Mouse (Mus musculus) adrenal gland, postnatal 10 days (tissue): ENCODE results near the gene Aox1. TPM values are rescaled to one million over a fixed set of nuclear protein-coding genes. Genes with fewer than 3 reads are reported as not detected.

Source experiments
- DNase-seq: peaks from one replicate; pipeline ENCODE4 v3.0.0; 2021; ENCODE audit warnings: mixed read lengths
- total RNA-seq, 2 experiments: library from RNA; stranded (reverse); gene quantifications; 2 replicates each; pipeline ENCODE4 v1.2.3; 2021

Gene Aox1
- total RNA-seq, 2 experiments from 2014 or later = 19.2 to 26.3 TPM

DNA sequence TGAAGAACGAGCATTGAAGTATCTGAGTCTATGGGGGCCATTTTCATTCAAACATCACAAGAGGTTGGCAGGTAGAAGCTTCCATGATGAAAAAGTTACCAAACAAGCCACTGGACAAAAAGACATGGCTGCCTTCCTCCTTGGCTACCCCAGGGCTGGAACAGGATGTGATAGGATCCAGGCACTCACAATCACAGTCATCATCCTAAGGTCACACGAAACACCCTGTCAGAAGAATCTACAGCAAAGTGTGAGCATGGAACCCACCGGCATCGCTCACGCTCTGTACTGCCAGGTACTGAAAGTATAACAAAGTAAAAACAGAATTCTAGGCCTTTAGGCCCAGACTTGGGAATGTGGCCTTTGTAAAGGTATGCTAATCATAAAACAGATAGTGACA is 80.5 kb downstream of the Aox1 start:
- no peak for DNase-seq

DNA sequence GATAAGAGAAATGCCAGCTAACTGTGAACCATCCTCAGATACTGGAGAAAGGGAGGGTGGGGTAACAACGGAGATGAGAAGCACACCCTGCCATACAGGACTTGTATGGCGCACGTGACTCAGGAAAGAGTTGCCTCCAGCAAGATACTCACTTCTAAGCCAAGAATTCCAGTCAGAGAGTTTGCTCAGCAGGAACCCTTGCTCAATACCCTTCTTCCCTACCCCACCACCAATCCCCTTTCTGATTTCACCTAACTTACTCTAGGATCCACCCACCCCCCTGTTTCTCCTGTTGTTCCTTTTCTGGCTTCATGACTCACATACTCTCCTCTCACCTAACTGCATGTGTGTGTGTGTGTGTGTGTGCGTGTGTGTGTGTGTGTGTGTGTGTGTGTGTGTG is 81.6 kb downstream of the Aox1 start:
- no peak for DNase-seq

DNA sequence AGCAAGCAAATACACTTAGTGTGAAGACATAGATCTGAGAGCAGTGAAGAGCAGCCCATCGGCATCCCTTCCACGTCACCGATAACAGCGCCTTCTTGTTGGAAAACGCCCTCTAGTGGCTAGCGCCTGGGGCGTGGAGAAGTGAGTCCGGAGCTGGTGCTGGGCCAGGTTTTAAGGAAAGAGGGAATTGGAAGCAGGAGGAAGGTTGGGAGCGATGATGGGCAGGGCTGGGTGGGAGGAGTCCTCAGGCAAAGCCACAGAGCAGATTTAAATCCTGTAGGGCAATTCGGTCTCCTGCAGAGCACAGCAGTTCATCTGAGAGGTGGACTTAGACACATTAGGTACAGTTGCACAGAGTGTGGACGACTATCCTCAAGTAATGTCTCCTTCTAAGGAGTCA is 83.1 kb downstream of the Aox1 start, which contains the start of gene Aox3:
TSS of gene Aox3 (plus strand) at position 251 of the 400 bp plus-strand sequence.
- DNase-seq = peak; percentile 88

- DNase-seq = no peak
Measured at GRCm38 (mm10) chr1:58113441-58113840, 83.7 kb downstream of the Aox1 start.

DNA sequence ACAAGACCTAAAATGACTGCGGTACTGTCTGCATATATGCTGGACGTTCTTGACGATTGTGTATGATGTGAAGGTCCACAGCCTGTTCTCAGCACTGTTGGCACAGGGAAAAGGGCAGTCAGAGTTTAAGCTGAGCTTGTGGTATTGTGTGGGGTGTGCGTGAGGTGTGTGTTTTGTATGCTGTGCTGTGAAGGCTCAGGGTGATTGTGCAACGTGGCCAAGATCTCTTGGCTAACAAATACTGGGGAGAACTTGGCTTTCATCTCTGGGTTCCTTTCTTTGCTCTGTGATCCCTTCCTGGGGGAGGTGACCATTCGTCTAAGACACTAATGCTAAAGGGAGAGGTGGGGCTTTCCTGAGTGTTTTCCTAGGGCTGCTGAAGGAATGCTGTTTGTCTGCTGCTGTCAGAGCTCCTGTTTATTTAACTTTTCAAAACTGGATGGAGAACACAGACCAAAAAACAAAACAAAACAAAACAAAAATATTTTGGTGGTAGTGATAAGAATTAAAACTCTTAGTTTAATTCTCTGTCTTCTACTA is 84.4 kb downstream of the Aox1 start:
- DNase-seq = no peak

DNA sequence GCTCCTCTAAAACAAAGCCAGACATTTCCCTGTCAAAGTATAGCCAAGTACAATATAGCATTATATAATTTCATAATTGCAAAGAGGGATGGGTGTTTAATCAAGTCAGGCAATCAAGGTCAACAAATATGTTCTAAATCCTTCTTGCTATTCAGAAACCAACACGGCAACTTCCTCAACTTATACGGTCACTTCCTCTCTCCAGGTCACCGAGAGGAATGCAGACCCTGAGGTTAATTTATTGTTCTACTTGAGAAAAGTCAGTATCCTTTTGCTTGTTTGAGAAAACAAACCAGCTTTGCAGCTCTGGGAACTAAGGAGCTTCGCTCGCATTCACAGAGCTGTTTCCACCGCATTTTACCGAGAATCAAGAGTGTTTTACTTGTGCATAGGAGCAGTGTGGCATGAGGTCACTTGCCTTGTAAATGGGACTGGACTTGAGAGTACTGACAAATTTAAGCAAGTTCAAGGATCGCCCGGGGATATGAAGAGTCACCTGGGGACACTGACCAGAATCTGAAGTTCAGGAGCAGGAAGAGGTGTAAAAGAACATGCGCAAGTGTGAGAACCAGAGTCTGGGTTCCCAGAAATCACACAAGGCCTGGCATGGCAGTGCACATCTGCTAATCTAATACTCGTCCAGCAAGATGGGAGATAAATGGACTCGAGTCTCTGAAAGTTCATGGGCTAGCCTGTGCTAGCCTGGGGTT is 85.1 kb downstream of the Aox1 start:
- no peak for DNase-seq

DNA sequence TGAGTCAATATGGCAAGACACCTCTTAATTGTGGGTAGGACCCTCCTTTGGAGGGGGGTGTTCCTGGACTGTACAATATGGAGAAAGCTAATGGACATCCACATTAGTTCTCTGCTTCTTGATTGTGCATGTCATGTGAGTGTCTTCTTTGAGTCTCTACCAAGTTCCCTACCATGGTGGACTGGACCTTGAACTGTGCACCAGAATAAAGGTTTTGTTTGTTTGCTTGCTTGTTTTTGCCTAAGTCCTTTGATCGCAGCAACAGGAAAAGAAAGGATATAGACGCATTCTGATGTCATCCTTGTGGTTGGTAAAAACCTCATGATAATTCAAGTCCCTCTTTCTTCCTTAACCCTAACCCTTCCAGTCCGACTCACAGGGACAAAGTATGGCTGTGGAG is 88.5 kb downstream of the Aox1 start:
- DNase-seq = no peak

DNA sequence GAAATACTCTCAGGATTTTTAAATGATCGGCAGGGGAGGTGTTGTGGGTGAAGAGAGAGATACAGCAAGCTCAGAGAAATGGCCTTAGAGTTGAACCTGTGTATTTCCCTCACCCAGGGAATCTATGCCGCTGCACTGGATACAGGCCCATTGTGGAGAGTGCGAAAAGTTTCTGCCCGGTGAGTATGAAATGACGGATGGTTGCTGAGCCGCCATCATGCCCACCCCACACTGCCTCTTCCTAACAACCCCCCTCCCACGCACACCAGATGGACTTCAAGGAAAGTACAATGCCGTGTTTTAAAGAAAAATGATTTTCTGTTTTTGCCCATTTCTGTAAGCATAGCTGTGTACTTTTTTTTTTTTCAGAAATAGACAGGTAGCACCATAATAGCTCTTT is 95.2 kb downstream of the Aox1 start:
- no peak for DNase-seq

DNA sequence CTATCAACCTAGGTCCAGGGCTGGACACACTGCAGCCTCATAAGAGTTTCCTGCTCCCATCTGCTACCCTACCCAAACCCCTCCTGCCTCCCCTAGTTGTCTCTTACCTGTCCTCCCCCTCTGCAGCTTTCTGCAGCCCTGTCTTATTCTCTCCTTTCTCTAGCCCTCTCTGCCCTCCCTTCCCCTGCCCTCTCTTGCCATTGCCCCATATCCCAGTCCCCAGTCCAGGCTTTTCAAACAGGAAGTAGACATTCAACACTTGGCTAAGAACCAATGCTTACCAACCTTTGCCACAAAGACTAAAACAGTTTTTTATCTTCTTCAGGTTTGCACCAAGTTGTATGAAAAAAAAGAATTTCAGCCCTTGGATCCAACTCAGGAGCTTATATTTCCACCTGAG is 108.2 kb downstream of the Aox1 start:
- DNase-seq = no peak

DNA sequence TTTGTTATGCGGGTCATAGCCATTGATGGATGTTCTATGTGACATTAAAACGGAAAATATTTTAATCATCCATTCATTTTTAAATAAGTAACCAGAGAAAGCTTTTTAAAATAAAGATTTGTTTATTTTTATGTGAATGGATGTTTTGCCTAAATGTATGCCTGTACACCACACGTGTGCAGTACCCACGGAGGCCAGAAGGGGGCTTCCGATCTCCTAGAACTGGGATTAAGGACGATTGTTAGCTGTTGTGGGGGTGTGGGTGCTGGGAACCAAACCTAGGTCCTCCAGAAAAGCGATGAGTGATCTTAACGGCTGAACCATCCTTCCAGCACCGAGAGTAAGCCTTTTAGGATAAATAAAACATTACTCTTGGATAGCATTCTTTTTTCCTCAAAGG is 109.3 kb downstream of the Aox1 start:
- no peak for DNase-seq

DNA sequence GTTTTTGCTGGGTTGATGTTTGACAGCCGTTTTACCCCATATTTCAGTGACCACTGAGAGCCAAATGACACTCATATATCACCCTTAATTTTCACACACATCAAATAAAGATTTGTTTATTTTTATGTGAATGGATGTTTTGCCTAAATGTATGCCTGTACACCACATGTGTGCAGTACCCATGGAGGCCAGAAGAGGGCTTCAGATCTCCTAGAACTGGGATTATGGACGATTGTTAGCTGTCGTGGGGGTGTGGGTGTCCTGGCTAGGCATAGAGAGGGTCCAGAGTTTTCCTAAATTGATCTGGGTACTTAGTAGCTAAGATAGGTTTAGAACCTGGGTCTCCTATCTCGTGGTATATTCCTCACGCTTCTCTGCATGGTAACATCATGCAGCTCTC is 110.9 kb downstream of the Aox1 start:
- no peak for DNase-seq

DNA sequence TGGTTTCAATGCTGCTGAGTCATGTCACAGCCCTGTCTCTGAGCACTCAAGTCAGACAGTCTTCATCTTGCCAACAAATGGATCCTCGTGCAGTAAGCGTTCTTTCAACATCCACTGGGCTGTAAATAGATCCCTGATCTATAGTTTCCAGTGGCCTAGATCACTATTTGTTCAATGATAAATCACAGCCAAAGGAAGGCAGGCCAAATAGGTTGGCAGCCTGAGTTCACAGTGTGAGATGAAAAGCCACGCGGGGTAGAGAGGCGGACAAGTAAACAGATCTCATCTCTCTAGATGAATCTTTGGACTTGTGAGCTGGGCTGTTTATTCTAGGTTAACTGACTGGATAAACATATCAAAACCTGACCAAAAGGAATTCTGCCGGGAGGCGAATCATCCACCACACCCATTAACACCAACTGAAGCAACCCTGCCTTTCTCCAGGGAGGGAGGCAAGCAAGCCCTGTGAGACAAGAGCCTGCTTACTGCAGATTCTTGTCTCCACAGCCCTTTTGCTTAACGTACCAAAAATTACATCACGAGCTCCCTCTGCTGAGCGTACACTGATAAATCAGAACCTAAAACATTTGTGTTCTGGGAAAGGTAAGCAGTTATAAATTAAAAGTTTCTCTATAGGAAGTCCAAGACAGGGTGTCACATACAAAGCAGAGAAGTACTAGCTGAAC is 114.8 kb downstream of the Aox1 start:
- DNase-seq = peak; percentile 30

- DNase-seq = no peak
Measured at GRCm38 (mm10) chr1:58146026-58146425, 116.3 kb downstream of the Aox1 start.

- DNase-seq = no peak
Measured at GRCm38 (mm10) chr1:58147776-58148175, 118.0 kb downstream of the Aox1 start.

DNA sequence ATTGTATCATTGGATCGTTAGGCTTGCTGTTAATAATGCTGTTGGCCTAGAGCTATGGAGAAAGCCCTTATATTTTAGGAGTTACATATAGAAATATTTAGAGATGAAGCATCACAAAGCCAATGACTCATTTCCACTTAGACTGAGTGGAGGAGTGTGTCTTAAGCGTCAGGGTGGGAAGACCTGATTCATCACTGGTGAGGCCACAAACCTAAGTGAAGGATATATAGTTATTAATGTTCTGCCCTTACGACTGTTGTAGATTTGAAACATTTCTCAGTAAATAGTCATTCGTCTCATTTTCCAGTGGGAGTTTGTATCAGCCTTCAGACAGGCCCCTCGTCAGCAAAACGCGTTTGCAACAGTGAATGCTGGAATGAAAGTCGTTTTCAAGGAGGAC is 122.5 kb downstream of the Aox1 start:
- no peak for DNase-seq

Other genes with a start within 250 kb of the Aox1 start
- 1 to 10 TPM; 4.8 to 6.0 TPM for gene Sgo2a, start 34.0 kb upstream of the Aox1 start, total RNA-seq
- 10 to 100 TPM; 14.4 to 15.8 TPM for gene Kctd18, start 11.0 kb upstream of the Aox1 start, total RNA-seq
- 1 to 10 TPM; 5.5 to 9.2 TPM for gene Aox3, start 83.2 kb downstream of the Aox1 start, total RNA-seq
- under 1 TPM; 0.06 to 0.15 TPM for gene Aox4, start 180.5 kb downstream of the Aox1 start, total RNA-seq
- under 1 TPM; 0.06 to 0.12 TPM for gene Aox2, start 248.4 kb downstream of the Aox1 start, total RNA-seq